Mouse (Mus musculus) kidney, adult 18-20 months (tissue): ENCODE measurements at regions not wholly inside any gene's neighbourhood (a gene's known extent, or its start where the extent isn't known, plus 50 kb on each side); places are given as distances from the start of the nearest gene placed in this dataset.

Experiments
- DNase-seq: peaks from one replicate; pipeline ENCODE4 v3.0.0; 2021

GRCm38 (mm10) chr2:21043302-21043701, 74.6 kb upstream of the Arhgap21 start:
- no peak for DNase-seq

- DNase-seq: no peak
These were observed 68.9 kb upstream of the Arhgap21 start for GRCm38 (mm10) chr2:21037607-21038006.

DNA sequence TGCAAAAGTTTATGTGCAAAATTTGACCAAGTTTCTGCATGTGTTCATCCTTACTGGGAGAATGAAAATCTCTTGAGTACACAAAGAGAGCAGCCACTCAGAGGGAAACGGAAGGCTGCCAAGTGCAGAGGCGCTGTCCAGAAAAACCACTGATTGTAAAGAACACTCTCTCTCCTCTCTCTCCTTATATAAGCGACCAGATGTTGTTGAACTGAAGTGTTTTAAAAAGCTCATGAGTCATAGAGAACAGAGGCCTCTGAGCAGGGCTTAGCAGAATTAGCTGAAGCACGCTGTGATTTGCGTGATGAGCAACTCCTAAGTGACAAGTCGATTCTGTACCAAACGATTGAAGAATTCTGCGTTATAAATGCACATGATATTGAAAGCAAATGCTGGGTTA, 68.5 kb upstream of the Arhgap21 start:
- no peak for DNase-seq

GRCm38 (mm10) chr2:21035884-21036648, 67.4 kb upstream of the Arhgap21 start:
- no peak for DNase-seq

DNA sequence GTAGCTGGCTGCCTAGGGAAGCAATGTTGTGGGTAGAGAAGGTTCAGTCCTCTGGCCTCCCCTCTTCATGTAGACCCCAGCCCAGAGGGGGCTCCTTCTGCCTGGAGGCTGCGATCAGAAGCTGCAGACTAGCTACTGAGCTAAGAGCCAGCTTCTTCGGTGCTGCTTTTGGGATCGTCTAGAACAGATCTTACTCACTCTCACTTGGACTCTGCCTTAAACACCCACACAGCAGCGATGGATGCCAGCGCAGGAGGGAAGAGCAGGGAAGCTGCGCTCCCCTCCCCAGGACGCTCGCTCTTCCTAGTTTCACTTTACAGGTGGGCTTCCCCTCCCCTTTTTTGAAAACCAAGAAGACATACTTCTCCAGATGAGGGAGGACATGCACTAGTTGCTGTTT, 66.0 kb upstream of the Arhgap21 start:
- DNase-seq: no peak

DNA sequence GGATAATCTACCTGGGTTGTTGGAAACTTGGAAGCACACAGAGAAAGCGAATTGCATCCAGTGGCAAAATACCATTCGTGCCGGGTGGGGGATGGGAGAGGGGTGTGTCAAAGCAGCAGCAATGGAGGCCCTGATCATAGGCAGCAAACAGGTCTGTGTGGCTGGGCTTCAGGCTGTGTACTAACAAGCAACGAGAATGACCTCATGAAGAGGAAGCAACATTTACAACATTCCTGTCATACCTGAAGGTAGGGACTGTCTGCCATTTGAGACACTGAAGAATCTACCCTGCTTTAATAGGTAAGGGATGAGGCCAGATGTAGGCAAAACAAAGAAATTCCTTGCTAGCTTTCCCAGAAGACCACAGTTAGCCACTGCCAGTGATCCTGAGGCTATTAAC, 62.0 kb upstream of the Arhgap21 start:
- DNase-seq: no peak

- no peak for DNase-seq
These were observed 60.8 kb upstream of the Arhgap21 start for GRCm38 (mm10) chr2:21029391-21030010.

DNA sequence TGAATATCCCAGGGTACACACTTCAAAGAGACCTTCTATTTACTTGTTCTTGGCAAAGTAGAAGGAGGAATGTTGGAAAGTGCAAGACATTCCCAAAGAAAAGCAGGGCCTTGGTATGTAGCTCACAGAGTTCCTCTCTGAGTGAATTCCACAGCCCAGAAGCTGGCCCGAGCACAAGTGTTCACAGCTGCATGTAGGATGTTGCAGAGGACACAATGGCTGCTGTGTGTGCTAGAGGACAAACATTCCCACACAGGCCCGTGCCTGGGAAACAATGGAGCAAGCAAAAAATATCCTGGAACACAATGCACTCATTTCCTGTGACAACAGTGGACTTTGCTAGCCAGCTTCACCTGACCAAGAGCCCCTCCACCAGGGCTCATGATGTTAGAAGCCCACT, 59.9 kb upstream of the Arhgap21 start:
- no peak for DNase-seq

DNA sequence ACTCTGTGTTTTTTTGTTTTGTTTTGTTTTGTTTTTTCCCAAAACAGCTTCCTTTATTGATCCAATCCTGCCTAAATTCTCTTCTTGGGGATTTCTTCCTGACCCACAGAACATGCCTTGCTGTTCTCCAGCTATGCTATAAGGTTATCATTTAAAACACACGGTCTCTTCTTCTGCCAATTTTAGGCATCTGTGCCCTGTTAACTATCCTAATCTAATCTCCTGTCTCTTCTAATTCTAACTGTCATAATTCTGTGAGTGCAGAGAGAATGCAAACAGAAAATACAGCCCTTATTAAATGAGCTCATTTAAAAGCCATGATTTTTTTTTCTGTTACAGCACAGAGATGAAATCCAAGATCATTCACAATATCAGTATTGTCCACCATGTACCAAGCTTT, 49.9 kb upstream of the Arhgap21 start:
- DNase-seq: no peak
